Comparison of ENCODE assay signal across 22 mouse cellular contexts in genomic region chr10:9377440-9378101, GRCm38 (mm10).
"Had no signal": no experiment of that assay in that cellular context is flagged by ENCODE, and none has a peak within 500 bp of the region (broad histone marks: within the 10 kb centered on the region; RNA-seq: fewer than 3 reads in every experiment).

No protein-coding gene starts in this region.

- H3K4me3 ChIP-seq: limb, embryonic 12.5 days; limb, embryonic 15.5 days; midbrain, embryonic 12.5 days; neural tube, embryonic 12.5 days; neural tube, embryonic 15.5 days; stomach, embryonic 15.5 days had no signal

- H3K27me3 ChIP-seq: limb, embryonic 12.5 days; limb, embryonic 15.5 days; midbrain, embryonic 12.5 days; neural tube, embryonic 12.5 days; neural tube, embryonic 15.5 days; stomach, embryonic 15.5 days had no signal

- H3K9me3 ChIP-seq: limb, embryonic 12.5 days; limb, embryonic 15.5 days; midbrain, embryonic 12.5 days; neural tube, embryonic 12.5 days; neural tube, embryonic 15.5 days; stomach, embryonic 15.5 days had no signal

- H3K9ac ChIP-seq: limb, embryonic 12.5 days; limb, embryonic 15.5 days; liver, embryonic 14.5 days; liver, postnatal 0 days; midbrain, embryonic 12.5 days; neural tube, embryonic 12.5 days; neural tube, embryonic 15.5 days; stomach, embryonic 15.5 days had no signal

- H3K4me2 ChIP-seq: limb, embryonic 12.5 days; limb, embryonic 15.5 days; liver, embryonic 11.5 days; midbrain, embryonic 12.5 days; neural tube, embryonic 12.5 days; neural tube, embryonic 15.5 days; stomach, embryonic 15.5 days had no signal

- H3K36me3 ChIP-seq: limb, embryonic 12.5 days; limb, embryonic 15.5 days; midbrain, embryonic 12.5 days; neural tube, embryonic 12.5 days; neural tube, embryonic 15.5 days; stomach, embryonic 15.5 days had no signal

- ATAC-seq: inflammation-experienced regulatory T-cells, adult 6 months; intestine, embryonic 16.5 days; liver, postnatal 0 days had no signal

- DNase-seq: kidney, adult 18-20 months; kidney, adult 9 months; kidney, postnatal 14 days; kidney, postnatal 4 days; left cerebral cortex, postnatal 4 days; liver, postnatal 0 days; lung, postnatal 4 days; right cerebral cortex, adult 18-20 months; right cerebral cortex, postnatal 14 days; right cerebral cortex, postnatal 4 days; thymus, adult 18-20 months; thymus, postnatal 36 days had no signal

- H3K27ac ChIP-seq: limb, embryonic 12.5 days; limb, embryonic 15.5 days; liver, embryonic 14.5 days; midbrain, embryonic 12.5 days; neural tube, embryonic 12.5 days; neural tube, embryonic 15.5 days; stomach, embryonic 15.5 days had no signal

- H3K4me1 ChIP-seq: limb, embryonic 12.5 days; limb, embryonic 15.5 days; neural tube, embryonic 15.5 days had no signal
